Mouse (Mus musculus) ES-Bruce4 (cell line): ENCODE data around the gene Ankle2.

ENCODE experiments used
- CTCF ChIP-seq: IDR thresholded peaks from one replicate; pipeline ENCODE4 v1.8.1; 2011; ENCODE audit warnings: low read depth, low read length
- EP300 ChIP-seq: IDR thresholded peaks from 2 replicates; pipeline ENCODE4 v1.6.1; 2011; ENCODE audit warnings: low read depth, low read length; ENCODE audit not compliant: insufficient read depth

- TF ChIP-seq EP300 (no peak), CTCF (no peak)
These were observed 56.3 kb downstream of the Ankle2 start for GRCm38 (mm10) chr5:110287084-110287475.
